Mouse (Mus musculus) E14TG2a.4 (cell line): Measurements from ENCODE around the gene Man1c1.

Experiments
- CTCF ChIP-seq: conservative IDR thresholded peaks from 2 replicates; pipeline ENCODE4 v1.5.1; 2014; ENCODE audit warnings: low read length
- NANOG ChIP-seq: IDR thresholded peaks from 2 replicates; pipeline ENCODE4 v1.6.1; 2014; ENCODE audit warnings: borderline replicate concordance, low read length, mixed read lengths
- POU5F1 ChIP-seq: IDR thresholded peaks from 2 replicates; pipeline ENCODE4 v1.6.1; 2014; ENCODE audit warnings: low read length, borderline replicate concordance

GRCm38 (mm10) chr4:134601981-134602380, 102.1 kb downstream of the Man1c1 start:
- no peak for TF ChIP-seq CTCF
- no peak for TF ChIP-seq POU5F1
- no peak for TF ChIP-seq NANOG
